Mouse (Mus musculus): Measurements from ENCODE around the gene Tstd2. TPM values are rescaled to one million over a fixed set of nuclear protein-coding genes. Genes with fewer than 3 reads are reported as not detected.

Gene Tstd2
- polyA plus RNA-seq, 1 experiment from 2014 or later: 51.0 TPM

DNA sequence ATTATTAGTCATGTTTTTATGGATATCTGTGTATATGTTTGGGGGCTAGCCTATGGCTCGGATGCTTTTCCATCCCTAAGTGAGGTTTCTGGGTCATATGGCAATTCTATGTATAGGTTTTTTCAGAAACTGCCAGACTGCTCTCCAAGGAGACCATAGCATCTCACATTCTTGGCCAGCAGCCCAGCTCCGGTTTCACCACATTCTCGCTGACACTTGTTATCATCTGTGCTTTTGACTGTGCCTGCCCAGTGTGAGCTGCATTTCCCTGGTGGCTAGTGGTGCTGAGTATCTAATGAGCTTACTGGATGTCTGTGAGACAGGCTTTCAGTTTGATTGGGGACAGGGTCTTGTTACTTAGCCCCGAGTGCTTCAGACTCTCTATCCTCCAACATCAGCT, 64.8 kb downstream of the Tstd2 start:
- 64% methylated on average over 4 of the region's 4 CpGs for WGBS
- H3K9me3 ChIP-seq: no peaks in the 10 kb centered on the region
- H3K4me1 ChIP-seq: peaks cover 6% of the 10 kb centered on the region
- H3K4me2 ChIP-seq (replicated peaks): no peak overlapping the region
- H3K36me3 ChIP-seq: no peaks in the 10 kb centered on the region
- no peaks in the 10 kb centered on the region for H3K27me3 ChIP-seq (replicated peaks)
- H3K9ac ChIP-seq: no peak overlapping the region
- ATAC-seq (ENCODE audit: low FRiP score, low read depth): no peak
- H3K4me3 ChIP-seq: no peak overlapping the region
- H3K27ac ChIP-seq: no peak overlapping the region

DNA sequence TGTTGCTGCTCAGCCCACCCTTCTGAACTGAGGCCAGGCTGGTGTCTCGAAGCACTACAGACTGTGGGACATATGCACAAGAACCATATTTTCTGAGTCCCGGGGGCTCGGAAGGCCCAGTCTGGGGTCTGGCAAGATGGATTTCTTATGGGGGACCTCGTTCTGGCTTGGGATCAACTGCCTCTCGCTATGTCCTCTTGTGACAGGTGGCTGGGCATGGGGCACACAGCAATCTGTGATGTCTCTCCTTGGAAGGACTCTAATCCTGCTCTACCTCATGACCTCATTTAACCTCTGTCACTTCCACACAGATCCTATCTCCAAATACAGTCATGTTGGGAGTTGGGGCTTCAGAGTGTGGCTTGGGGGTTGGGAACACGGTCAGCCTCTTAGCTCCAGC, 65.9 kb downstream of the Tstd2 start:
- Histone ChIP-seq H3K36me3 (no peaks in the 10 kb centered on the region), H3K27me3 (replicated peaks) (no peaks in the 10 kb centered on the region), H3K4me1 (peaks cover 6% of the 10 kb centered on the region), H3K9ac (no peak overlapping the region), H3K9me3 (no peaks in the 10 kb centered on the region), H3K4me3 (no peak overlapping the region), H3K4me2 (replicated peaks) (no peak overlapping the region), H3K27ac (no peak overlapping the region)
- ATAC-seq (ENCODE audit: low FRiP score, low read depth): no peak
- WGBS: 90% methylated on average over 6 of the region's 6 CpGs

DNA sequence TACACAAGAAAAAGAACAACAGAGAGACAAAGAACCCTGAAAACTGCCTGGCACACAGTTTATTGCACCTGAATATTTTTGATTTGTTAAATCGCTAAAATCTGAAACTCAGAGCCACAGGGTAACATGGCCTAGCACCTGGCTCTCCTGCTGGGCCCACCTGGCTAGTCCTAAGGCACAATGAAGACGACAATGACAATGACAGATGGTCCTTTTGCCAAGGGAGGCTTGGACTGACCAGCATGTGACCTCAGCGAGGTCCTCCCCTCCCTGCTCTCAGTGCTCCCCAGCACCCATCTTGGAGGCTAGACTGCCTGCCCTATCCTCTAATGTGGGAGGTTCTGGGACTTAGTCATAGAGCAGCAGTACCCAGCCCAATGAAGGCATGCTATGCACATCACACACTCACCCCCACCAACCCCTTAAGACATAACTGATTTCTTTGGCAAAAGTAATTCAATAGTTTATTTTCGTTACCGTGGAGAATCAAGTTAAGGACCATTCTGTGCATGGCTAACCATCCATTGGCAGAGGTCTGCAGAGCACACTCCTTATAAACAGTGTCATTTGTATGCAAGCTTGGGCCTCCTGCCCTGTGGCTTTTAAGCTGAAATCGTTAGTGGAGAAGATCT, 68.5 kb downstream of the Tstd2 start:
- Histone ChIP-seq H3K4me2 (replicated peaks) (no peak overlapping the region), H3K4me1 (peaks cover 6% of the 10 kb centered on the region), H3K27me3 (replicated peaks) (no peaks in the 10 kb centered on the region), H3K9me3 (no peaks in the 10 kb centered on the region), H3K9ac (no peak overlapping the region), H3K36me3 (no peaks in the 10 kb centered on the region), H3K27ac (no peak overlapping the region), H3K4me3 (no peak overlapping the region)
- ATAC-seq (ENCODE audit: low FRiP score, low read depth): peak; percentile 50; the same call in 1 of the 2 replicates
- WGBS: 58% methylated on average over 6 of the region's 6 CpGs

DNA sequence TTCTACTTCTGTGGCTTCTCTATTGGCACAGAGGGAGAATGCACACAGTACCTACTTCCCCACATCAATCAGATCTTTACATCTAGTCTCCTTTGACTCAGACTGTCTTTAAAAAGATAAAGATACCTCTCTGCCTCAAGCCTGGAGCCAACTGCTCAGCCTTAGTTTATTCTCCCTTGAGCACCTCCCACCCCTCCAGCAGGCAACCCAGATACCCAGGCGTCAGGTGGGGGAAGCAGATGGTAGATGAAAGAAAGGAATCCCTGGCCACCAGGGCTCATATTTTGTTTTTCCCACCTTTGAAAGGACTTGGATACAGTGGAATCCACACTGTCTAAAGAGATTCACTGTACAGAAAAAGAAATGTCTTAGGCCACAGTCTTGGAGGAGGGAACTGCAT, 69.9 kb downstream of the Tstd2 start:
- Histone ChIP-seq H3K9ac (no peak overlapping the region), H3K27me3 (replicated peaks) (no peaks in the 10 kb centered on the region), H3K4me2 (replicated peaks) (no peak overlapping the region), H3K27ac (no peak overlapping the region), H3K4me3 (no peak overlapping the region), H3K9me3 (no peaks in the 10 kb centered on the region), H3K36me3 (no peaks in the 10 kb centered on the region), H3K4me1 (peaks cover 6% of the 10 kb centered on the region)
- 53% methylated on average over 1 of the region's 1 CpGs for WGBS
- no peak for ATAC-seq (ENCODE audit: low FRiP score, low read depth)

DNA sequence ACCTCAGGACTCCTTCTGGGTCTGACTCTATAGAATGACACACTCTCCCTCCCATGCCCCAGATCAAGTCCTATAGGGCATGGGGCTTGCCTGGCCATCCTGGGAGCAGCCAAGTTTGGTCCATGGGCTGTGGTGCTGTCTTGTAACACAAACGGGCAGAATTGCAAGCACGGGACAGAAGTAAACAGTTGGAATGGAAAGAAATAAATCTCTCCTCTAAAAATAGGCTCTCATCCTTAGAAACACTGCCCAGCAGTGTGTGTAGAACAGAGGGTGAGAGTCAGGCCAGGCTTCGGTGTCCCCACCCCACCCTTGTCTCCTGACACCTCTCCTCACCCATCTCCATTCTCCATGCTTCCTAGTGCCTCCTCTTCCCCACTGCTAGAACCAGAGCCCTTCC, 70.4 kb downstream of the Tstd2 start:
- no peaks in the 10 kb centered on the region for H3K27me3 ChIP-seq (replicated peaks)
- 86% methylated on average over 3 of the region's 3 CpGs for WGBS
- no peak overlapping the region for H3K4me2 ChIP-seq (replicated peaks)
- no peaks in the 10 kb centered on the region for H3K9me3 ChIP-seq
- no peaks in the 10 kb centered on the region for H3K36me3 ChIP-seq
- no peak for ATAC-seq (ENCODE audit: low FRiP score, low read depth)
- no peak overlapping the region for H3K27ac ChIP-seq
- peaks cover 6% of the 10 kb centered on the region for H3K4me1 ChIP-seq
- H3K4me3 ChIP-seq: no peak overlapping the region
- H3K9ac ChIP-seq: no peak overlapping the region

DNA sequence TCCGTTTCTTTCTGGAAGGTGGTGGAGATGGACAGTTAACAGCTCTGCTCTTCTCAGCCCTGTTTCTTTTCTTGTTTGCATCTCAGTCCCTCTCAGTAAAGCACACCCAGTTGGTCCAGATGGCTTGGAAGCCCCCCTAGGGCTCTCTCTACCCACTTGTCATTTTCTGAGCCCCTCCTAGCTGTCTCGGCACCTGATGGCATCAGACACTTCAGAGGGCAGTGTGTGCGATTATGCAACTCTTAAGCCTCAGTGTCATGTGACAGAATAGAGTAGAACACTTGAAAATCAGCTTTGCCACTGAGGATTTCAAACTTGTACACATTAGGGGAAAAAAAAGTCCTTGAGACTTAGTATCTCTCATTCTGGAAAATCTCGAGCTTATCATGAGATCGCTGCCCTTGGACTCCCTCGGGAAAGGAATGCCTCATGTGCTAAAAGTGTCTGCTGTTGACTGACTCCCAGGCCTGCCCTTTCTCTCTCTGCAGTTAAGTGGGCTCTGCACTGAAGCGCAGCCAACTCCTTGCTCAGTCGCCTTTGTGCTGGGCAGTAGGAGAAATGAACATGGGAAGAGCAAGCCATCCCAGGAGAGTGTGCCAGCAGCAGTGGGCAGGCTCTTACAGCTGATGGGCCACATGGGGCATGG, 72.7 kb downstream of the Tstd2 start:
- no peaks in the 10 kb centered on the region for H3K36me3 ChIP-seq
- no peaks in the 10 kb centered on the region for H3K9me3 ChIP-seq
- H3K4me1 ChIP-seq: peaks cover 6% of the 10 kb centered on the region
- 82% methylated on average over 8 of the region's 8 CpGs for WGBS
- no peaks in the 10 kb centered on the region for H3K27me3 ChIP-seq (replicated peaks)
- H3K4me3 ChIP-seq: no peak overlapping the region
- no peak overlapping the region for H3K4me2 ChIP-seq (replicated peaks)
- H3K9ac ChIP-seq: no peak overlapping the region
- no peak for ATAC-seq (ENCODE audit: low FRiP score, low read depth)
- H3K27ac ChIP-seq: no peak overlapping the region

DNA sequence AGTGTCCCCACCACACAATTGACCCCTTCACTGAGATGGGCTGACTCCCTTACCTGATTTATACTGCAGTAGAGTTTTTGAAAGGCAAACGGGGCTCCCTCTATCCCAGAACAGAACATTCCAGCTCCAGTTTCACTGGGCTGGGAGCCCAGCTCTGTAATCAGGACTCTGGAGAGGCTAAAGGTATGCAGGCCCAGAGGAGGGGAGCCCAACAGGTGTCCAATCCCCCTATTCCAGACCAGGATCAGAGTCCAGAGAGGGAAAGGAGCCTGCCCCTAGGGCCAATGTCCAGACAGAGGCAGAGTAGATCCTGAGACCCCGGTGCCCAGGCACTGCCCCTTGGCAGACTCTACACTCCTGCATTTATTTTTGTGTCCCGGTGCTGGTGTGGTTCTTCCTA, 73.5 kb downstream of the Tstd2 start:
- Histone ChIP-seq H3K27me3 (replicated peaks) (no peaks in the 10 kb centered on the region), H3K9ac (no peak overlapping the region), H3K27ac (no peak overlapping the region), H3K4me1 (peaks cover 2% of the 10 kb centered on the region), H3K36me3 (no peaks in the 10 kb centered on the region), H3K4me2 (replicated peaks) (no peak overlapping the region), H3K4me3 (no peak overlapping the region), H3K9me3 (no peaks in the 10 kb centered on the region)
- WGBS: 71% methylated on average over 3 of the region's 3 CpGs
- no peak for ATAC-seq (ENCODE audit: low FRiP score, low read depth)

Other genes starting within 250 kb of the Tstd2 start
- gene Ccdc180, start 248.4 kb downstream of the Tstd2 start, polyA plus RNA-seq (2016; fragmentation: Nextera tagmentation; extraction: Ambion mirVana): 0.05 TPM in 1 of 2 replicates, not detected in the other
- gene Tdrd7, start 173.4 kb downstream of the Tstd2 start, polyA plus RNA-seq (2016; fragmentation: Nextera tagmentation; extraction: Ambion mirVana): 18.6 and 19.6 TPM in 2 replicates
- gene Tmod1, start 99.8 kb downstream of the Tstd2 start, polyA plus RNA-seq (2016; fragmentation: Nextera tagmentation; extraction: Ambion mirVana): 4.5 and 5.3 TPM in 2 replicates
- gene Ncbp1, start 81 bp downstream of the Tstd2 start, polyA plus RNA-seq (2016; fragmentation: Nextera tagmentation; extraction: Ambion mirVana): 107 TPM in 2 replicates
- gene Xpa, start 57.6 kb upstream of the Tstd2 start, polyA plus RNA-seq (2016; fragmentation: Nextera tagmentation; extraction: Ambion mirVana): 28.9 TPM in 2 replicates
- gene Foxe1, start 204.9 kb upstream of the Tstd2 start, polyA plus RNA-seq (2016; fragmentation: Nextera tagmentation; extraction: Ambion mirVana): not detected in 2 replicates